Mouse (Mus musculus) heart, adult 2 months (tissue): ENCODE results near the gene Tmem170b. TPM values are rescaled to one million over a fixed set of nuclear protein-coding genes. Genes with fewer than 3 reads are reported as not detected.

Experiments
- DNase-seq, 2 experiments: peaks; one replicate each; pipeline ENCODE4 v3.0.0; 2021
- H3K27ac ChIP-seq: fragments of 200-600 bp; 2 replicates; pipeline ENCODE4 v1.8.1; 2022
- H3K27me3 ChIP-seq: fragments of 200-500 bp; 2 replicates; pipeline ENCODE4 v1.6.1; 2012; ENCODE audit warnings: mild to moderate bottlenecking, low read length, inconsistent platforms, mixed read lengths; ENCODE audit not compliant: control insufficient read depth, insufficient read depth
- H3K36me3 ChIP-seq: fragments of 200-500 bp; 2 replicates; pipeline ENCODE4 v1.6.1; 2012; ENCODE audit warnings: low read length, inconsistent platforms; ENCODE audit not compliant: control insufficient read depth, insufficient read depth
- H3K4me1 ChIP-seq: fragments of 200-500 bp; 2 replicates; pipeline ENCODE4 v1.6.1; 2011; ENCODE audit warnings: low read length; ENCODE audit not compliant: control insufficient read depth, insufficient read depth
- H3K4me3 ChIP-seq: fragments of 200-600 bp; 2 replicates; pipeline ENCODE4 v1.8.1; 2022
- H3K79me2 ChIP-seq: fragments of 200-500 bp; replicated peaks from 2 replicates; pipeline ENCODE4 v1.6.1; 2012; ENCODE audit warnings: mild to moderate bottlenecking, inconsistent platforms, low read length, moderate library complexity, mixed read lengths; ENCODE audit not compliant: control insufficient read depth, insufficient read depth
- H3K9ac ChIP-seq: fragments of 200-500 bp; 2 replicates; pipeline ENCODE4 v1.6.1; 2012; ENCODE audit warnings: low read depth, mild to moderate bottlenecking, control low read depth, inconsistent platforms, low read length, mixed read lengths
- CTCF ChIP-seq: fragments of 200-600 bp; IDR thresholded peaks from 2 replicates; pipeline ENCODE4 v1.8.1; 2022; ENCODE audit warnings: antibody characterized with exemption, mild to moderate bottlenecking, moderate library complexity
- EP300 ChIP-seq: fragments of 200-500 bp; IDR thresholded peaks from 2 replicates; pipeline ENCODE4 v1.6.1; 2011; ENCODE audit warnings: low read depth, low read length, control low read depth; ENCODE audit not compliant: insufficient read depth
- POLR2A ChIP-seq: fragments of 200-500 bp; IDR thresholded peaks from 2 replicates; pipeline ENCODE4 v1.6.1; 2011; ENCODE audit warnings: mild to moderate bottlenecking, low read depth, low read length, control low read depth; ENCODE audit not compliant: insufficient read depth
- WGBS: fragments of 180-500 bp; shearing (Covaris S2); methylation state at CpG from one replicate; pipeline ENCODE4 v1.1.7; 2018; 5-methylcytosine and 5-hydroxymethylcytosine counted together
- intact Hi-C: fragments of 180-260 bp; cut with DNase I; formaldehyde crosslinking; loops from one replicate; pipeline ENCODE4 v1.15.1; 2025
- polyA plus RNA-seq: library from polyadenylated mRNA; depleted of rRNA; stranded (reverse); fragments of >200 nt; gene quantifications from 2 replicates; pipeline ENCODE4 v1.2.3, GENCODE M21; 2012
- total RNA-seq, 2 experiments: library from RNA; stranded (reverse); gene quantifications; 2 replicates each; pipeline ENCODE4 v1.2.3; 2021

The Tmem170b gene
- total and polyA plus RNA-seq, 3 experiments: 3.6 to 27.1 (median 22.0) TPM

DNA sequence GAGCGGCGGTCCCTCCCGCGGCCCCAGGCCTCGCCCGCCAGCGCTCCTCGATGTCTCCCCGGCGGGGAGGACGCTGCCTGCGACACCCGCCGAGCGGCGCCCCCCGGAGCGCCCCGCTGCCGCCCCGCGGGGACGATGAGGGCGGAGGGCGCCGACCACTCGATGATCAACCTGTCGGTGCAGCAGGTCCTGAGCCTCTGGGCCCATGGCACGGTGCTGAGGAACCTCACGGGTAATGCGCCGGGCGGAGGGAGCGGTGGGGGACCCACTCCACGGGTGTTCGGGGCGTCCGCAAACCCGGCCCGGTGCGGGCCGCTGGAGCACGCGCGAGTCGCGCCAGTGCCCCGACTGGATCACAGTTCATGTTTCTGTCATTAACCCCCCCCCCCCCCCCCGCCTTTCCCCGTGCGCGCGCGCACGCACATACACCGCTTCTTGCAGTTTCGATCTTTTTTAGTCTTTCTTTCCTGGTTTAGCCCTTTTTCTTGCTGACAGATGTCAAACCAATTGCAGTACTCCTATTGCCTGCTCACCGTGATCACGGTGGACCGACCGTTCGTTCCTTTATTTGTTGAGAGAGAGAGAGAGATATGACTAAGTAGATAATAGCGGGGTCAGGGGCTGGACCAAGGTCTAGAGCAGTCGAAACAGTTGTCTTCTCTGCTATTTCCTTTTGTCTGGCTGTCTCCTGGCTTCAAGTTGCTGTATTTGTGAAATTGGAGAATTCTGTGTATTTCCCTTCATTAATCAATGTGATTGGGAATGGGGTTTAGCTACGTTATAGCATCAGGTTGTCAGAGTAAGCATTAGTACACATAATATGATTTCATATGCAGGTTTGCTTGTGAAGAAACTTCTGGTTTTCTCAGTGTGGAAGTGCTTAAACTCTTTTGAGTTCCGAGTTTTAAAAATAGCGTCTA lies 634 bp downstream of the Tmem170b start:
- H3K27ac ChIP-seq: peak overlapping the region; percentile 92
- WGBS: 1% methylated on average over 65 of the region's 67 CpGs
- no peaks in the 10 kb centered on the region for H3K27me3 ChIP-seq
- H3K9ac ChIP-seq: peak overlapping the region; percentile 93
- TF ChIP-seq CTCF: no peak
- no peak for TF ChIP-seq POLR2A
- no peak for TF ChIP-seq EP300
- DNase-seq: peak; percentile 74 to 79
- H3K36me3 ChIP-seq: no peaks in the 10 kb centered on the region; the same call in 1 of the 2 replicates
- 0 out of 2 replicates have a peak, but pooled peaks cover 3% of the 10 kb centered on the region for H3K79me2 ChIP-seq
- H3K4me1 ChIP-seq: no peaks in the 10 kb centered on the region; the same call in 1 of the 2 replicates
- peak overlapping the region; percentile 97 for H3K4me3 ChIP-seq
- intact Hi-C loops: no loop called here

- H3K4me3 ChIP-seq: no peak overlapping the region
- no peak overlapping the region; the same call in 1 of the 2 replicates for H3K9ac ChIP-seq
- H3K4me1 ChIP-seq: no peaks in the 10 kb centered on the region; the same call in 1 of the 2 replicates
- H3K36me3 ChIP-seq: no peaks in the 10 kb centered on the region; the same call in 1 of the 2 replicates
- DNase-seq: no peak
- TF ChIP-seq CTCF: no peak
- no peak for TF ChIP-seq POLR2A
- no peak for TF ChIP-seq EP300
- no peaks in the 10 kb centered on the region for H3K27me3 ChIP-seq
- 61% methylated on average over 3 of the region's 3 CpGs for WGBS
- H3K27ac ChIP-seq: no peak overlapping the region
- intact Hi-C loops: no loop called here
- peaks cover 7% of the 10 kb centered on the region; the same call in 1 of the 2 replicates for H3K79me2 ChIP-seq
Observed at GRCm38 (mm10) chr13:41607589-41607988, 1.9 kb downstream of the Tmem170b start.

- no peaks in the 10 kb centered on the region; the same call in 1 of the 2 replicates for H3K4me1 ChIP-seq
- H3K4me3 ChIP-seq: no peak overlapping the region
- H3K9ac ChIP-seq: no peak overlapping the region
- H3K27me3 ChIP-seq: no peaks in the 10 kb centered on the region
- no peaks in the 10 kb centered on the region; the same call in 1 of the 2 replicates for H3K36me3 ChIP-seq
- WGBS: 44% methylated on average over 2 of the region's 2 CpGs
- TF ChIP-seq EP300: no peak
- TF ChIP-seq CTCF: no peak
- no peak for TF ChIP-seq POLR2A
- DNase-seq: no peak
- H3K79me2 ChIP-seq: peaks cover 8% of the 10 kb centered on the region; the same call in 1 of the 2 replicates
- intact Hi-C loops: no loop called here
- H3K27ac ChIP-seq: no peak overlapping the region
Observed at GRCm38 (mm10) chr13:41608559-41608958, 2.9 kb downstream of the Tmem170b start.

GRCm38 (mm10) chr13:41611046-41611445 lies 5.3 kb downstream of the Tmem170b start:
- no peaks in the 10 kb centered on the region for H3K27me3 ChIP-seq
- H3K4me1 ChIP-seq: peaks cover 2% of the 10 kb centered on the region; the same call in 1 of the 2 replicates
- H3K4me3 ChIP-seq: no peak overlapping the region
- H3K79me2 ChIP-seq: peaks cover 10% of the 10 kb centered on the region; the same call in 1 of the 2 replicates
- H3K27ac ChIP-seq: no peak overlapping the region
- intact Hi-C loops: no loop called here
- TF ChIP-seq CTCF (no peak), EP300 (no peak), POLR2A (no peak)
- 30% methylated on average over 1 of the region's 1 CpGs for WGBS
- H3K9ac ChIP-seq: no peak overlapping the region
- no peak for DNase-seq
- H3K36me3 ChIP-seq: no peaks in the 10 kb centered on the region; the same call in 1 of the 2 replicates

- 67% methylated on average over 2 of the region's 2 CpGs for WGBS
- TF ChIP-seq POLR2A (no peak), CTCF (no peak), EP300 (no peak)
- no peak overlapping the region for H3K4me3 ChIP-seq
- intact Hi-C loops: no loop called here
- DNase-seq: no peak
- peaks cover 10% of the 10 kb centered on the region; the same call in 1 of the 2 replicates for H3K79me2 ChIP-seq
- H3K36me3 ChIP-seq: no peaks in the 10 kb centered on the region
- H3K27me3 ChIP-seq: no peaks in the 10 kb centered on the region
- H3K27ac ChIP-seq: no peak overlapping the region
- peaks cover 5% of the 10 kb centered on the region for H3K4me1 ChIP-seq
- H3K9ac ChIP-seq: no peak overlapping the region
Observed at GRCm38 (mm10) chr13:41614539-41614938, 8.8 kb downstream of the Tmem170b start.
